Mouse (Mus musculus): ENCODE results near the gene Tlcd1. TPM values are rescaled to one million over a fixed set of nuclear protein-coding genes. Genes with fewer than 3 reads are reported as not detected.
A peak's percentile ranks its signal among the peaks of the same experiment; 100 is the strongest.

The Tlcd1 gene
- polyA plus RNA-seq, 1 experiment from 2014 or later, result 8.0 TPM

- Histone ChIP-seq H3K4me2 (replicated peaks) (no peak overlapping the region), H3K9me3 (no peaks in the 10 kb centered on the region), H3K36me3 (peaks cover 54% of the 10 kb centered on the region), H3K4me1 (peaks cover 34% of the 10 kb centered on the region), H3K4me3 (0 out of 2 replicates have a peak overlapping the region, but pooled peaks have one; percentile 100), H3K9ac (replicated peaks) (no peak overlapping the region), H3K27ac (replicated peaks) (peak overlapping the region; percentile 99), H3K27me3 (peaks cover 6% of the 10 kb centered on the region)
- 76% methylated on average over 4 of the region's 4 CpGs for WGBS
- no peak for ATAC-seq (ENCODE audit: low FRiP score, low read depth)
Observed at GRCm38 (mm10) chr11:78161968-78162367, 14.5 kb upstream of the Tlcd1 start.

- WGBS, result 59% methylated on average over 6 of the region's 6 CpGs
- Histone ChIP-seq H3K36me3 (peaks cover 51% of the 10 kb centered on the region), H3K4me3 (peak overlapping the region; percentile 100), H3K4me1 (peaks cover 34% of the 10 kb centered on the region), H3K27me3 (peaks cover 11% of the 10 kb centered on the region), H3K9ac (replicated peaks) (peak overlapping the region; percentile 99; the same call in 1 of the 2 replicates), H3K9me3 (no peaks in the 10 kb centered on the region), H3K27ac (replicated peaks) (peak overlapping the region; percentile 99), H3K4me2 (replicated peaks) (peak overlapping the region; percentile 75)
- ATAC-seq (ENCODE audit: low FRiP score, low read depth), result no peak
Observed at GRCm38 (mm10) chr11:78162504-78162903, 14.0 kb upstream of the Tlcd1 start.

GRCm38 (mm10) chr11:78163045-78163444, 13.5 kb upstream of the Tlcd1 start:
- 0 out of 2 replicates have a peak, but pooled peaks have one; percentile 3 for ATAC-seq (ENCODE audit: low FRiP score, low read depth)
- H3K9ac ChIP-seq (replicated peaks), result peak overlapping the region; percentile 99
- H3K27ac ChIP-seq (replicated peaks), result peak overlapping the region; percentile 99
- H3K4me1 ChIP-seq, result peaks cover 34% of the 10 kb centered on the region
- 72% methylated on average over 2 of the region's 2 CpGs for WGBS
- H3K9me3 ChIP-seq, result no peaks in the 10 kb centered on the region
- H3K36me3 ChIP-seq, result peaks cover 46% of the 10 kb centered on the region
- peak overlapping the region; percentile 75 for H3K4me2 ChIP-seq (replicated peaks)
- H3K27me3 ChIP-seq, result peaks cover 16% of the 10 kb centered on the region
- H3K4me3 ChIP-seq, result peak overlapping the region; percentile 100

GRCm38 (mm10) chr11:78163681-78164603, 12.6 kb upstream of the Tlcd1 start:
- Histone ChIP-seq H3K27ac (replicated peaks) (peak overlapping the region; percentile 99), H3K9ac (replicated peaks) (peak overlapping the region; percentile 99), H3K36me3 (peaks cover 37% of the 10 kb centered on the region), H3K4me3 (peak overlapping the region; percentile 100), H3K4me1 (peaks cover 34% of the 10 kb centered on the region), H3K27me3 (peaks cover 17% of the 10 kb centered on the region), H3K4me2 (replicated peaks) (peak overlapping the region; percentile 75), H3K9me3 (no peaks in the 10 kb centered on the region)
- WGBS, result under 1% methylated on average over 22 of the region's 22 CpGs
- peak; percentile 70 for ATAC-seq (ENCODE audit: low FRiP score, low read depth)

GRCm38 (mm10) chr11:78164604-78164923, 11.9 kb upstream of the Tlcd1 start:
- Histone ChIP-seq H3K4me1 (peaks cover 32% of the 10 kb centered on the region), H3K36me3 (peaks cover 33% of the 10 kb centered on the region), H3K4me2 (replicated peaks) (peak overlapping the region; percentile 75), H3K27me3 (peaks cover 17% of the 10 kb centered on the region), H3K9me3 (no peaks in the 10 kb centered on the region), H3K9ac (replicated peaks) (peak overlapping the region; percentile 99), H3K27ac (replicated peaks) (peak overlapping the region; percentile 99), H3K4me3 (peak overlapping the region; percentile 100)
- ATAC-seq (ENCODE audit: low FRiP score, low read depth), result no peak
- WGBS, result under 1% methylated on average over 14 of the region's 14 CpGs

DNA sequence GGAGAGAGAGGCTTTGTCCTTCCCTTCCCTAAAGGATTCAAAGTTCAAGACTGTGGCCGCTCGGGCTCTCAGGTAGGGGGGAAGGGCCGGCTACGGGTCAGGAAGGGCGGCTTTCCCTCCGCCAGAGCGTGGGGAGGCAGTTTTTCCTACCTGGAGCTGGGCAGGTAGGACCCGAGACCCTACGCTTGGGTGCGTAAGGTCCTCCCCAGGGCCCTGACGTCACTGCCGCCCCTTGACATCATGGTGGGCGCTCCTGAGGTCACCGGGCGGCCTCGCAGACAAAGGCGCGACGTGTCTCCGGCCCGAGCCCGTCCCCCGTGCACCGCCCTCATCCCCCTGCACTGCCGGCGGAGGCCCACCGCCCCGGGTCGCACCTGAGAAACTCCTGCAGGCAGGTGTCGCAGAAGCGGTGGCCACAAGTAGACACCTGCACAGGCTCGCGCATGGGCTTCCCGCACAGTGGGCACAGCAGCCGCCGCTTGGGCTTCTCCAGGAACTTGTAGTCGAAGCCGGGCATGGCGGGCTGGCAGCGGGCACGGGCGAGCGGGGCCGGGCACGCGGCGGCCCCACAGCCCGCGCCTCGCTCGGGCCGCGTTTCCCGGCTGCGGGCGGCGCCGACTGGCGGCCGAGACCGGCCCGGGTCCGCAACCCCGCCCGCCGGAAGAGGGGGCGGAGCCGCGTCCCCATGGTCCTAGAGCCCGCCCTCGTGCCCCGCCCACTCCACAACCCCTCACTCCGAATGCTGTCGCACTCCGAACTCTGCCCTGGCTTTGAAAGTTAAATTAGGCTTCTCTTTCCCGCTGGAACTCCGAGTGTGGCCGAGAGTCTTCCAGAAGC, 11.4 kb upstream of the Tlcd1 start, which contains the start of gene Traf4:
TSS of gene Traf4 (minus strand) at position 666 of the 837 bp plus-strand sequence.
- H3K27me3 ChIP-seq, result peaks cover 17% of the 10 kb centered on the region
- peaks cover 27% of the 10 kb centered on the region for H3K36me3 ChIP-seq
- peaks cover 27% of the 10 kb centered on the region for H3K4me1 ChIP-seq
- no peaks in the 10 kb centered on the region for H3K9me3 ChIP-seq
- H3K4me3 ChIP-seq, result peak within 1 kb of the TSS; percentile 100
- peak; percentile 80 for ATAC-seq (ENCODE audit: low FRiP score, low read depth)
- peak within 1 kb of the TSS; percentile 99 for H3K27ac ChIP-seq (replicated peaks)
- peak within 1 kb of the TSS; percentile 99 for H3K9ac ChIP-seq (replicated peaks)
- WGBS, result under 1% methylated on average over 76 of the region's 78 CpGs
- peak within 1 kb of the TSS; percentile 75 for H3K4me2 ChIP-seq (replicated peaks)

- H3K27ac ChIP-seq (replicated peaks), result peak overlapping the region; percentile 99
- H3K9me3 ChIP-seq, result no peaks in the 10 kb centered on the region
- WGBS, result 4% methylated on average over 16 of the region's 16 CpGs
- ATAC-seq (ENCODE audit: low FRiP score, low read depth), result peak; percentile 3; the same call in 1 of the 2 replicates
- peak overlapping the region; percentile 100 for H3K4me3 ChIP-seq
- H3K4me1 ChIP-seq, result peaks cover 27% of the 10 kb centered on the region
- H3K27me3 ChIP-seq, result peaks cover 17% of the 10 kb centered on the region
- H3K4me2 ChIP-seq (replicated peaks), result peak overlapping the region; percentile 75
- peak overlapping the region; percentile 99 for H3K9ac ChIP-seq (replicated peaks)
- H3K36me3 ChIP-seq, result peaks cover 21% of the 10 kb centered on the region
Observed at GRCm38 (mm10) chr11:78165761-78166109, 10.8 kb upstream of the Tlcd1 start.

DNA sequence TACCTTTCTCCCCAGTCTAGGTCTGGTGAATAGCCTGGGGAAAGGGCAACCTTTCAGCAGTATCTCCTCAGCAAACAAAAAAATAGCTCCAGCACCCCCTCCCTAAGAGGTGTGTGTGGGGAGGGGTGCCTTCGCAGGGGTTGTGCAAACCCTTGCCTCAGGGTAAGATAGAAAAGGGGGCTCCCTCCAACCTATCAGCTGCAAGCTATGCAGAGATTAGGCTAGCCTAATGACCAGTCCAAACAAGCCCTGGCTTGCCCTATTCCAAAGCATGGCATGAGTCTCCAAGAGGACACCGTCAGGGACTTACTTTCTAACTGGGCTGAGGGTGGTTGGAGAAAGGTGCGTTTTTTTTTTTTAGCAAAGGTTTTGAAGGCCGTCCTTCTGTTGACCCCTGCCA, 10.3 kb upstream of the Tlcd1 start:
- H3K27ac ChIP-seq (replicated peaks), result peak overlapping the region; percentile 99; the same call in 1 of the 2 replicates

GRCm38 (mm10) chr11:78166640-78167039, 9.9 kb upstream of the Tlcd1 start:
- 72% methylated on average over 6 of the region's 6 CpGs for WGBS
- no peak for ATAC-seq (ENCODE audit: low FRiP score, low read depth)
- no peak overlapping the region for H3K4me3 ChIP-seq

More for the DNA sequence above, 10.3 kb upstream of the Tlcd1 start:
- Histone ChIP-seq H3K36me3 (peaks cover 17% of the 10 kb centered on the region), H3K4me2 (replicated peaks) (peak overlapping the region; percentile 75), H3K4me1 (peaks cover 27% of the 10 kb centered on the region), H3K27me3 (peaks cover 17% of the 10 kb centered on the region), H3K9ac (replicated peaks) (peak overlapping the region; percentile 99; the same call in 1 of the 2 replicates), H3K4me3 (peak overlapping the region; percentile 100), H3K9me3 (no peaks in the 10 kb centered on the region)
- 53% methylated on average over 4 of the region's 4 CpGs for WGBS
- ATAC-seq (ENCODE audit: low FRiP score, low read depth), result no peak

GRCm38 (mm10) chr11:78167257-78167959, 9.1 kb upstream of the Tlcd1 start:
- no peaks in the 10 kb centered on the region for H3K9me3 ChIP-seq
- H3K27me3 ChIP-seq, result peaks cover 17% of the 10 kb centered on the region
- no peak for ATAC-seq (ENCODE audit: low FRiP score, low read depth)
- H3K9ac ChIP-seq (replicated peaks), result no peak overlapping the region
- H3K4me3 ChIP-seq, result no peak overlapping the region
- H3K27ac ChIP-seq (replicated peaks), result no peak overlapping the region
- H3K4me1 ChIP-seq, result peaks cover 21% of the 10 kb centered on the region
- H3K36me3 ChIP-seq, result peaks cover 4% of the 10 kb centered on the region
- no peak overlapping the region for H3K4me2 ChIP-seq (replicated peaks)
- WGBS, result 84% methylated on average over 14 of the region's 14 CpGs

More at GRCm38 (mm10) chr11:78166640-78167039, 9.9 kb upstream of the Tlcd1 start:
- Histone ChIP-seq H3K9ac (replicated peaks) (no peak overlapping the region), H3K9me3 (no peaks in the 10 kb centered on the region), H3K4me2 (replicated peaks) (no peak overlapping the region), H3K36me3 (peaks cover 12% of the 10 kb centered on the region), H3K4me1 (peaks cover 27% of the 10 kb centered on the region), H3K27me3 (peaks cover 17% of the 10 kb centered on the region), H3K27ac (replicated peaks) (no peak overlapping the region)
